Comparison of ENCODE assay signal across 20 mouse cellular contexts in the genomic region with DNA sequence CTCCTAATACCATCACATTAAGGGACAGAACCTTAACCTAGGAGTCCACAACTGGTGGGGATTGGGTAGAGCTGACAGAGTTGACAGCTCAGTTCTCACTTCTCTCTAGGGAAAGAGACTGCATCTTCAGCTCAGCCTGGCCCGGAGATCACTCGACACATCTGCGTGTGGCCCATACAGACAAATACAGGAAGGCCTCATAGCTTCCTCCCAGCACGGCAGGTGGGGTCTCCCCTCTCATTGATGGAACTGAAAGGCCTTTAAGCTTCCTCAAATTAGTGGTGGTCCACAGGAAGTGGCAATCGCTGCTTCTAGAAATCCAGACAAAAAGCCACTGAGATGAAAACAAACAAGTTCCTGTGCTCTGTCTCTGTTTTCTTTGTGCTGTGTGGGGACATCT.
DNase-seq lines count a peak whose midpoint lies in the region; ATAC-seq and TF ChIP-seq lines count a peak whose summit lies in the region.
"Had no signal": no experiment of that assay in that cellular context is flagged by ENCODE, and none has a peak within 500 bp of the region (broad histone marks: within the 10 kb centered on the region; RNA-seq: fewer than 3 reads in every experiment).

No protein-coding gene starts in this region.

- no peak overlapping the region; the same call in 1 of the 2 replicates for H3K4me2 ChIP-seq in CH12.LX (ENCODE audit: insufficient read depth, low read depth, poor library complexity, severe bottlenecking)
- H3K4me2 ChIP-seq in intestine, embryonic 16.5 days (ENCODE audit: low read depth, low read length) = no peak overlapping the region
- H3K4me2 ChIP-seq: embryonic facial prominence, embryonic 12.5 days; heart, embryonic 13.5 days; liver, embryonic 13.5 days; midbrain, embryonic 12.5 days had no signal

- H3K27me3 ChIP-seq in CH12.LX (replicated peaks) = peaks cover 2% of the 10 kb centered on the region
- H3K27me3 ChIP-seq in intestine, embryonic 16.5 days (replicated peaks; ENCODE audit: control insufficient read depth, insufficient read depth, low read length) = no peaks in the 10 kb centered on the region
- no peaks in the 10 kb centered on the region for H3K27me3 ChIP-seq in embryonic facial prominence, embryonic 10.5 days (replicated peaks; ENCODE audit: low read depth, poor library complexity, severe bottlenecking)
- H3K27me3 ChIP-seq: embryonic facial prominence, embryonic 12.5 days; heart, embryonic 13.5 days; liver, embryonic 13.5 days; midbrain, embryonic 12.5 days had no signal

- no peaks in the 10 kb centered on the region for H3K79me2 ChIP-seq in CH12.LX (replicated peaks; ENCODE audit: control insufficient read depth, extremely low read depth, insufficient read depth, poor library complexity, severe bottlenecking)

- no peak for TF ChIP-seq POLR2A in CH12.LX (IDR thresholded peaks at IDR 0.05; ENCODE audit: low read depth, low read length)

- in situ Hi-C loops in CH12.LX (cut with MboI; ENCODE audit: low pct_ligation_motif_present, low pct_unique_long_range_greater_than_20kb, low sequenced_read_pairs) = no loop called here

- TF ChIP-seq EP300 in CH12.LX (IDR thresholded peaks at IDR 0.05; ENCODE audit: low read length) = no peak; the same call in 1 of the 2 replicates

- H3K36me3 ChIP-seq in CH12.LX (replicated peaks in 1 of 2; ENCODE audit: control insufficient read depth in 1 of 2, insufficient read depth in 1 of 2, low read length in 1 of 2) = no peaks in the 10 kb centered on the region
- H3K36me3 ChIP-seq in intestine, embryonic 16.5 days (ENCODE audit: control insufficient read depth, insufficient read depth, low read length) = no peaks in the 10 kb centered on the region
- no peaks in the 10 kb centered on the region for H3K36me3 ChIP-seq in embryonic facial prominence, embryonic 10.5 days (replicated peaks)
- H3K36me3 ChIP-seq: embryonic facial prominence, embryonic 12.5 days; heart, embryonic 13.5 days; hindbrain, embryonic 10.5 days; limb, embryonic 10.5 days; liver, embryonic 13.5 days; midbrain, embryonic 12.5 days had no signal

- no peak; the same call in 1 of the 2 replicates for TF ChIP-seq RAD21 in CH12.LX (IDR thresholded peaks at IDR 0.05; ENCODE audit: low read depth, low read length)

- H3K27ac ChIP-seq in CH12.LX (ENCODE audit: insufficient read depth, low read depth) = no peak overlapping the region
- H3K27ac ChIP-seq in intestine, embryonic 16.5 days (ENCODE audit: low read length) = no peak overlapping the region
- no peak overlapping the region for H3K27ac ChIP-seq in embryonic facial prominence, embryonic 10.5 days (replicated peaks)
- H3K27ac ChIP-seq: embryonic facial prominence, embryonic 12.5 days; heart, embryonic 13.5 days; hindbrain, embryonic 10.5 days; limb, embryonic 10.5 days; liver, embryonic 13.5 days; midbrain, embryonic 12.5 days had no signal

- peaks cover 9 to 18% of the 10 kb centered on the region in 2 experiments; a peak in 3 of 4 replicates for H3K4me1 ChIP-seq in CH12.LX (ENCODE audit: control insufficient read depth in 1 of 2, insufficient read depth in 2 of 2)
- H3K4me1 ChIP-seq in intestine, embryonic 16.5 days (ENCODE audit: control insufficient read depth, insufficient read depth, low read length) = no peaks in the 10 kb centered on the region
- H3K4me1 ChIP-seq in embryonic facial prominence, embryonic 10.5 days = peaks cover 22% of the 10 kb centered on the region
- H3K4me1 ChIP-seq: embryonic facial prominence, embryonic 12.5 days; liver, embryonic 13.5 days had no signal

- no peak overlapping the region for H3K4me3 ChIP-seq in CH12.LX (replicated peaks in 1 of 3; ENCODE audit: low read depth in 2 of 3, low read length in 2 of 3, poor library complexity in 1 of 3)
- H3K4me3 ChIP-seq in intestine, embryonic 16.5 days (ENCODE audit: low read length) = no peak overlapping the region
- H3K4me3 ChIP-seq in embryonic facial prominence, embryonic 10.5 days = no peak overlapping the region
- H3K4me3 ChIP-seq: embryonic facial prominence, embryonic 12.5 days; heart, embryonic 13.5 days; hindbrain, embryonic 10.5 days; limb, embryonic 10.5 days; liver, embryonic 13.5 days; midbrain, embryonic 12.5 days had no signal

- no peak overlapping the region for H3K9ac ChIP-seq in CH12.LX (ENCODE audit: insufficient read depth, low read depth)
- no peak overlapping the region for H3K9ac ChIP-seq in intestine, embryonic 16.5 days (ENCODE audit: low read depth, low read length)
- H3K9ac ChIP-seq: embryonic facial prominence, embryonic 12.5 days; heart, embryonic 13.5 days; liver, embryonic 13.5 days; midbrain, embryonic 12.5 days had no signal

- peak; percentile 21 for DNase-seq in 416B (ENCODE audit: low read depth)
- peak; percentile 81 for DNase-seq in CH12.LX (ENCODE audit: extremely low read depth)
- peak; percentile 80 to 81 for DNase-seq in spleen, postnatal 36 days (ENCODE audit: low spot score in 2 of 2)
- DNase-seq in testis, postnatal 10 days (ENCODE audit: low spot score) = no peak
- no peak for DNase-seq in embryonic facial prominence, embryonic 10.5 days (ENCODE audit: low spot score)
- no peak for DNase-seq in gastrocnemius, postnatal 25 days
- DNase-seq: adrenal gland, postnatal 25 days; cerebellum, postnatal 10 days; kidney, postnatal 10 days; liver, embryonic 13.5 days; right cerebral cortex, postnatal 14 days had no signal

- TF ChIP-seq CTCF in CH12.LX (conservative IDR thresholded peaks at IDR 0.05 in 1 of 2, IDR thresholded peaks at IDR 0.05 in 1 of 2; ENCODE audit: low read depth in 2 of 2, low read length in 2 of 2) = no peak

- dilution Hi-C loops in CH12.LX (cut with MboI; ENCODE audit: extremely low pct_ligation_motif_present, extremely low pct_unique_long_range_greater_than_20kb, low sequenced_read_pairs) = no loop called here

- H3K9me3 ChIP-seq in CH12.LX (replicated peaks; ENCODE audit: low read length) = peaks cover 11% of the 10 kb centered on the region
- H3K9me3 ChIP-seq in intestine, embryonic 16.5 days (ENCODE audit: control insufficient read depth, low read length) = no peaks in the 10 kb centered on the region
- no peaks in the 10 kb centered on the region for H3K9me3 ChIP-seq in embryonic facial prominence, embryonic 10.5 days
- H3K9me3 ChIP-seq: embryonic facial prominence, embryonic 12.5 days; limb, embryonic 10.5 days; liver, embryonic 13.5 days; midbrain, embryonic 12.5 days had no signal

- WGBS in intestine, embryonic 16.5 days = 85% methylated on average over 5 of the region's 5 CpGs
- 69% methylated on average over 5 of the region's 5 CpGs for WGBS in embryonic facial prominence, embryonic 10.5 days

- peak; percentile 78 for ATAC-seq in megakaryocyte progenitor cell, adult 5-6 weeks (replicated peaks; ENCODE audit: poor library complexity)
- no peak for ATAC-seq in intestine, embryonic 16.5 days
- ATAC-seq: intestine, postnatal 0 days; lung, postnatal 0 days had no signal

TF ChIP-seq in CH12.LX, 34 proteins besides CTCF, POLR2A, EP300 and RAD21:
- 0 out of 2 replicates have a peak, but pooled peaks have one; percentile 28 for TF ChIP-seq IRF4 (IDR thresholded peaks at IDR 0.05; ENCODE audit: low read depth, low read length)
- TF ChIP-seq GABPA (IDR thresholded peaks at IDR 0.05; ENCODE audit: insufficient replicate concordance, low read depth, low read length) = no peak
- no peak for TF ChIP-seq USF2 (conservative IDR thresholded peaks at IDR 0.05; ENCODE audit: low read depth, low read length)
- no peak; the same call in 1 of the 2 replicates for TF ChIP-seq ETS1 (conservative IDR thresholded peaks at IDR 0.05; ENCODE audit: low read depth, low read length)
- TF ChIP-seq ELF1 (IDR thresholded peaks at IDR 0.05; ENCODE audit: low read depth, low read length) = peak; percentile 45; the same call in 1 of the 2 replicates
- TF ChIP-seq JUN (IDR thresholded peaks at IDR 0.05; ENCODE audit: insufficient read depth, low read depth, low read length) = no peak
- TF ChIP-seq USF1 (IDR thresholded peaks at IDR 0.05; ENCODE audit: low read depth, low read length) = no peak
- no peak for TF ChIP-seq RCOR1 (conservative IDR thresholded peaks at IDR 0.05; ENCODE audit: low read depth, low read length)
- TF ChIP-seq MAZ (IDR thresholded peaks at IDR 0.05; ENCODE audit: low read depth, low read length) = no peak
- TF ChIP-seq MAX (IDR thresholded peaks at IDR 0.05; ENCODE audit: low read length) = no peak
- no peak for TF ChIP-seq HCFC1 (IDR thresholded peaks at IDR 0.05; ENCODE audit: low read depth, low read length)

Comparison
In these comparisons a context has a peak if more than half of its experiments do, and no peak if none do; other contexts are left out.
1. DNase-seq: peak in 416B (single experiment), CH12.LX (single experiment) and spleen, postnatal 36 days (2 of 2); none in testis, postnatal 10 days (single experiment), embryonic facial prominence, embryonic 10.5 days (single experiment) and gastrocnemius, postnatal 25 days (single experiment).